7 mouse cellular contexts compared by ENCODE assay signal in genomic region chr1:92912286-92912685, GRCm38 (mm10). TPM values are rescaled to one million over a fixed set of nuclear protein-coding genes. Genes with fewer than 3 reads are reported as not detected.
A peak's percentile ranks its signal among the peaks of the same experiment; 100 is the strongest.
DNase-seq lines count a peak whose midpoint lies in the region; ATAC-seq lines count a peak whose summit lies in the region.

No protein-coding gene starts in this region.

- no peak overlapping the region for H3K9ac ChIP-seq in limb, embryonic 15.5 days
- H3K9ac ChIP-seq in stomach, embryonic 14.5 days (replicated peaks; ENCODE audit: low read depth, low read length) = 0 out of 2 replicates have a peak overlapping the region, but pooled peaks have one; percentile 14

- H3K4me1 ChIP-seq in megakaryocyte, embryonic 14.5 days = peaks cover 53% of the 10 kb centered on the region
- H3K4me1 ChIP-seq in forebrain, embryonic 10.5 days = peaks cover 51% of the 10 kb centered on the region
- H3K4me1 ChIP-seq in limb, embryonic 15.5 days = peaks cover 39% of the 10 kb centered on the region
- H3K4me1 ChIP-seq in stomach, embryonic 14.5 days (ENCODE audit: control insufficient read depth, insufficient read depth, low read length) = peaks cover 26% of the 10 kb centered on the region

- H3K27me3 ChIP-seq in megakaryocyte, embryonic 14.5 days (replicated peaks) = peaks cover 3% of the 10 kb centered on the region
- peaks cover 23% of the 10 kb centered on the region for H3K27me3 ChIP-seq in forebrain, embryonic 10.5 days (ENCODE audit: poor library complexity, severe bottlenecking)
- no peaks in the 10 kb centered on the region for H3K27me3 ChIP-seq in limb, embryonic 15.5 days
- H3K27me3 ChIP-seq in stomach, embryonic 14.5 days (ENCODE audit: control insufficient read depth, insufficient read depth, low read length) = no peaks in the 10 kb centered on the region

- H3K4me3 ChIP-seq in megakaryocyte, embryonic 14.5 days (replicated peaks) = peak overlapping the region; percentile 95
- H3K4me3 ChIP-seq in forebrain, embryonic 10.5 days = peak overlapping the region; percentile 92
- peak overlapping the region; percentile 80 for H3K4me3 ChIP-seq in limb, embryonic 15.5 days
- H3K4me3 ChIP-seq in stomach, embryonic 14.5 days (ENCODE audit: low read depth, low read length) = peak overlapping the region; percentile 78

- 52% methylated on average over 1 of the region's 1 CpGs for WGBS in forebrain, embryonic 10.5 days
- WGBS in limb, embryonic 15.5 days = 21% methylated on average over 1 of the region's 1 CpGs
- 52% methylated on average over 1 of the region's 1 CpGs for WGBS in stomach, embryonic 14.5 days

- H3K36me3 ChIP-seq in megakaryocyte, embryonic 14.5 days (replicated peaks; ENCODE audit: low read length) = peaks cover 44% of the 10 kb centered on the region
- H3K36me3 ChIP-seq in forebrain, embryonic 10.5 days (replicated peaks) = peaks cover 36% of the 10 kb centered on the region
- peaks cover 32% of the 10 kb centered on the region for H3K36me3 ChIP-seq in limb, embryonic 15.5 days
- peaks cover 29% of the 10 kb centered on the region for H3K36me3 ChIP-seq in stomach, embryonic 14.5 days (ENCODE audit: control insufficient read depth, insufficient read depth, low read length)

- no peak for DNase-seq in forebrain, embryonic 10.5 days (ENCODE audit: extremely low spot score, low spot score)
- DNase-seq in layer of hippocampus, adult 18-20 months (ENCODE audit: low spot score in 2 of 2) = no peak
- DNase-seq in frontal cortex, adult 2 months (ENCODE audit: extremely low spot score in 1 of 2, low spot score in 1 of 2) = no peak

- peak overlapping the region; percentile 92 for H3K4me2 ChIP-seq in limb, embryonic 15.5 days
- H3K4me2 ChIP-seq in stomach, embryonic 14.5 days (replicated peaks; ENCODE audit: low read depth, low read length) = peak overlapping the region; percentile 92

- ATAC-seq in megakaryocyte, adult 5-6 weeks (ENCODE audit: poor library complexity, severe bottlenecking) = no peak
- no peak for ATAC-seq in limb, embryonic 15.5 days (ENCODE audit: insufficient number of reproducible peaks, low FRiP score, low TSS enrichment, low read depth)
- ATAC-seq in stomach, embryonic 14.5 days (ENCODE audit: insufficient number of reproducible peaks, insufficient read depth, low FRiP score, low read depth) = no peak

- no peaks in the 10 kb centered on the region for H3K9me3 ChIP-seq in megakaryocyte, embryonic 14.5 days
- H3K9me3 ChIP-seq in forebrain, embryonic 10.5 days = no peaks in the 10 kb centered on the region
- H3K9me3 ChIP-seq in limb, embryonic 15.5 days = no peaks in the 10 kb centered on the region
- H3K9me3 ChIP-seq in stomach, embryonic 14.5 days (ENCODE audit: control insufficient read depth, low read depth, low read length) = no peaks in the 10 kb centered on the region

- H3K27ac ChIP-seq in forebrain, embryonic 10.5 days = no peak overlapping the region
- H3K27ac ChIP-seq in limb, embryonic 15.5 days = 0 out of 2 replicates have a peak overlapping the region, but pooled peaks have one; percentile 30
- no peak overlapping the region for H3K27ac ChIP-seq in stomach, embryonic 14.5 days (ENCODE audit: low read length)

RNA-seq across cellular contexts. Expression of gene Rnpepl1, which starts 1.7 kb away (rescaled TPM):
- polyA plus RNA-seq in megakaryocyte, embryonic 14.5 days (2012; ENCODE audit: insufficient read depth, low replicate concordance) = 94.2 and 172 TPM in 2 replicates
- 29.3 and 30.1 TPM in 2 replicates for total RNA-seq in megakaryocyte, adult 5-6 weeks (2015)
- total RNA-seq in megakaryocyte, adult 5-6 weeks (2017) = 20.4 and 23.6 TPM in 2 replicates
- polyA plus RNA-seq in forebrain, embryonic 10.5 days (2016; fragmentation: Nextera tagmentation; extraction: Ambion mirVana) = 21.2 and 22.7 TPM in 2 replicates
- 37.7 and 44.7 TPM in 2 replicates for polyA plus RNA-seq in limb, embryonic 15.5 days (2015; fragmentation: Nextera tagmentation; extraction: Ambion mirVana)
- polyA plus RNA-seq in stomach, embryonic 14.5 days (2014; fragmentation: Nextera tagmentation; extraction: Ambion mirVana) = 29.4 and 29.7 TPM in 2 replicates
- total RNA-seq in layer of hippocampus, adult 18-20 months (2021) = 10 to 100 TPM; 32.5 to 33.6 TPM
- polyA plus RNA-seq in frontal cortex, adult 2 months (2012; rRNA removed) = 43.1 and 48.1 TPM in 2 replicates

RNA-seq across cellular contexts. Expression of gene Dusp28, which starts 5.5 kb away (rescaled TPM):
- 1.8 and 4.1 TPM in 2 replicates for polyA plus RNA-seq in megakaryocyte, embryonic 14.5 days (2012; ENCODE audit: insufficient read depth, low replicate concordance)
- total RNA-seq in megakaryocyte, adult 5-6 weeks (2015) = 8.2 and 8.9 TPM in 2 replicates
- 2.0 and 2.4 TPM in 2 replicates for total RNA-seq in megakaryocyte, adult 5-6 weeks (2017)
- polyA plus RNA-seq in forebrain, embryonic 10.5 days (2016; fragmentation: Nextera tagmentation; extraction: Ambion mirVana) = 14.3 and 14.8 TPM in 2 replicates
- 9.8 and 11.7 TPM in 2 replicates for polyA plus RNA-seq in limb, embryonic 15.5 days (2015; fragmentation: Nextera tagmentation; extraction: Ambion mirVana)
- 9.6 and 12.1 TPM in 2 replicates for polyA plus RNA-seq in stomach, embryonic 14.5 days (2014; fragmentation: Nextera tagmentation; extraction: Ambion mirVana)
- total RNA-seq in layer of hippocampus, adult 18-20 months (2021) = 10 to 100 TPM; 16.0 to 17.9 TPM
- polyA plus RNA-seq in frontal cortex, adult 2 months (2012; rRNA removed) = 45.5 and 47.4 TPM in 2 replicates

RNA-seq across cellular contexts. Expression of gene Ankmy1, which starts 9.6 kb away (rescaled TPM):
- polyA plus RNA-seq in megakaryocyte, embryonic 14.5 days (2012; ENCODE audit: insufficient read depth, low replicate concordance) = not detected in 2 replicates
- total RNA-seq in megakaryocyte, adult 5-6 weeks (2015) = 0.20 TPM in 1 of 2 replicates, not detected in the other
- total RNA-seq in megakaryocyte, adult 5-6 weeks (2017) = not detected in 2 replicates
- 0.34 and 0.90 TPM in 2 replicates for polyA plus RNA-seq in forebrain, embryonic 10.5 days (2016; fragmentation: Nextera tagmentation; extraction: Ambion mirVana)
- 0.20 and 0.43 TPM in 2 replicates for polyA plus RNA-seq in limb, embryonic 15.5 days (2015; fragmentation: Nextera tagmentation; extraction: Ambion mirVana)
- polyA plus RNA-seq in stomach, embryonic 14.5 days (2014; fragmentation: Nextera tagmentation; extraction: Ambion mirVana) = 1.1 and 1.2 TPM in 2 replicates
- total RNA-seq in layer of hippocampus, adult 18-20 months (2021) = under 1 TPM; 0.42 to 0.53 TPM
- 0.17 and 0.34 TPM in 2 replicates for polyA plus RNA-seq in frontal cortex, adult 2 months (2012; rRNA removed)

RNA-seq across cellular contexts. Expression of gene Capn10, which starts 21.9 kb away (rescaled TPM):
- 12.4 and 15.0 TPM in 2 replicates for polyA plus RNA-seq in megakaryocyte, embryonic 14.5 days (2012; ENCODE audit: insufficient read depth, low replicate concordance)
- total RNA-seq in megakaryocyte, adult 5-6 weeks (2015) = 2.7 and 5.2 TPM in 2 replicates
- total RNA-seq in megakaryocyte, adult 5-6 weeks (2017) = 6.4 and 8.7 TPM in 2 replicates
- polyA plus RNA-seq in forebrain, embryonic 10.5 days (2016; fragmentation: Nextera tagmentation; extraction: Ambion mirVana) = 37.3 and 42.7 TPM in 2 replicates
- 29.1 and 29.9 TPM in 2 replicates for polyA plus RNA-seq in limb, embryonic 15.5 days (2015; fragmentation: Nextera tagmentation; extraction: Ambion mirVana)
- polyA plus RNA-seq in stomach, embryonic 14.5 days (2014; fragmentation: Nextera tagmentation; extraction: Ambion mirVana) = 28.3 and 30.4 TPM in 2 replicates
- 10 to 100 TPM; 42.4 to 43.2 TPM for total RNA-seq in layer of hippocampus, adult 18-20 months (2021)
- 35.3 and 39.4 TPM in 2 replicates for polyA plus RNA-seq in frontal cortex, adult 2 months (2012; rRNA removed)

RNA-seq across cellular contexts. Expression of gene Gpr35, which starts 38.4 kb away (rescaled TPM):
- 1.1 TPM in 1 of 2 replicates, not detected in the other for polyA plus RNA-seq in megakaryocyte, embryonic 14.5 days (2012; ENCODE audit: insufficient read depth, low replicate concordance)
- total RNA-seq in megakaryocyte, adult 5-6 weeks (2015) = 69.5 and 72.6 TPM in 2 replicates
- 46.4 and 47.2 TPM in 2 replicates for total RNA-seq in megakaryocyte, adult 5-6 weeks (2017)
- 0.05 and 0.14 TPM in 2 replicates for polyA plus RNA-seq in forebrain, embryonic 10.5 days (2016; fragmentation: Nextera tagmentation; extraction: Ambion mirVana)
- 1.8 and 2.5 TPM in 2 replicates for polyA plus RNA-seq in limb, embryonic 15.5 days (2015; fragmentation: Nextera tagmentation; extraction: Ambion mirVana)
- polyA plus RNA-seq in stomach, embryonic 14.5 days (2014; fragmentation: Nextera tagmentation; extraction: Ambion mirVana) = 7.7 and 9.5 TPM in 2 replicates
- under 1 TPM; 0.52 to 0.71 TPM for total RNA-seq in layer of hippocampus, adult 18-20 months (2021)
- 0.36 and 0.40 TPM in 2 replicates for polyA plus RNA-seq in frontal cortex, adult 2 months (2012; rRNA removed)
